18 mouse cellular contexts compared by ENCODE assay signal in the genomic region with DNA sequence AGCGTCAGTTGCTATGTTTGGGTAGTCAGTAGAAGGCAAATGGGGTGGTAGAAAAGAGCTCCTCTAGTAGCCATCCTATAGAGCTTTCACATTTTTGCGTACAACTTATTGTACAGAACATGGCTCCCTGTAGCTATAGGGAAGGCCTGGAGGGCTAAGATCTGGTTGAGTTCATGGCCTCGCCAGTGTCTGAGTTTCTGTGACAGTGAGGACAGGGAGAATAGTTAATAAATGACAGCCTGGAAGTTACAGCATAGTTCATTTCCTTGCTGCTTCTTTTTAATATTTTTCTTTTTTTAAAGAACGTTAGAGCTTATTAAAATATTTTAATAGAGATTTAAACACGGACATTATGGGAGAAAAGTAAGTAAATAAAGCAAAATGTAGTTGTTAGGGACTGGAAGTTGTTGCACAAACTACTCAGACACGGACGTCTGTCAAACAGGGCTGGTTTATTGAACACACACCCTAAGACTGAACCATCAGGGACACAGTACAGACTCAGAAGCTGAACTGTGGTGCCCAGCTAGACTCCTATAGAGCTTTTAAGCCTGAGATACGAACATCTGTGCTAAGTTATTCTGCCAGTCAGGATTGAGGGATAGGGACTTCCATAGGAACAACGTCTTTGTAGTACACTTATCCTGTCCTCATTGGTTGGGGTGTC. TPM values are rescaled to one million over a fixed set of nuclear protein-coding genes. Genes with fewer than 3 reads are reported as not detected.
A peak's percentile ranks its signal among the peaks of the same experiment; 100 is the strongest.
DNase-seq lines count a peak whose midpoint lies in the region; ATAC-seq and TF ChIP-seq lines count a peak whose summit lies in the region.
"Had no signal": no experiment of that assay in that cellular context is flagged by ENCODE, and none has a peak within 500 bp of the region (broad histone marks: within the 10 kb centered on the region; RNA-seq: fewer than 3 reads in every experiment).

No protein-coding gene starts in this region.

- H3K4me3 ChIP-seq in liver, embryonic 12.5 days = no peak overlapping the region
- H3K4me3 ChIP-seq in intestine, postnatal 0 days (ENCODE audit: low read depth, low read length) = no peak overlapping the region
- H3K4me3 ChIP-seq in liver, embryonic 16.5 days (ENCODE audit: low read depth, low read length) = no peak overlapping the region
- H3K4me3 ChIP-seq in hindbrain, embryonic 11.5 days (ENCODE audit: low read depth, low read length) = no peak overlapping the region
- no peak overlapping the region for H3K4me3 ChIP-seq in forebrain, embryonic 16.5 days (replicated peaks; ENCODE audit: low read length)
- H3K4me3 ChIP-seq: embryonic facial prominence, embryonic 10.5 days; forebrain, embryonic 13.5 days; heart, embryonic 13.5 days; hindbrain, embryonic 12.5 days had no signal

- 0 out of 2 replicates have a peak overlapping the region, but pooled peaks have one; percentile 14 for H3K27ac ChIP-seq in liver, embryonic 12.5 days
- peak overlapping the region; percentile 50; the same call in 1 of the 2 replicates for H3K27ac ChIP-seq in intestine, postnatal 0 days (ENCODE audit: low read depth, low read length)
- no peak overlapping the region for H3K27ac ChIP-seq in liver, embryonic 16.5 days (ENCODE audit: low read length)
- H3K27ac ChIP-seq in hindbrain, embryonic 11.5 days (ENCODE audit: low read depth, low read length) = no peak overlapping the region
- no peak overlapping the region for H3K27ac ChIP-seq in forebrain, embryonic 16.5 days (ENCODE audit: low read length)
- H3K27ac ChIP-seq: embryonic facial prominence, embryonic 10.5 days; forebrain, embryonic 13.5 days; heart, embryonic 13.5 days; hindbrain, embryonic 12.5 days had no signal

- peaks cover 16% of the 10 kb centered on the region for H3K4me1 ChIP-seq in liver, embryonic 12.5 days
- H3K4me1 ChIP-seq in intestine, postnatal 0 days (replicated peaks; ENCODE audit: control insufficient read depth, insufficient read depth, low read length) = no peaks in the 10 kb centered on the region
- H3K4me1 ChIP-seq in liver, embryonic 16.5 days (ENCODE audit: control insufficient read depth, low read depth, low read length) = no peaks in the 10 kb centered on the region
- H3K4me1 ChIP-seq in hindbrain, embryonic 11.5 days (replicated peaks; ENCODE audit: control insufficient read depth, insufficient read depth, low read length) = no peaks in the 10 kb centered on the region
- H3K4me1 ChIP-seq in forebrain, embryonic 16.5 days (replicated peaks; ENCODE audit: control insufficient read depth, insufficient read depth, low read length) = no peaks in the 10 kb centered on the region
- H3K4me1 ChIP-seq: heart, embryonic 13.5 days; hindbrain, embryonic 12.5 days had no signal

- DNase-seq in liver = no peak
- no peak for DNase-seq in hindbrain, embryonic 11.5 days (ENCODE audit: low spot score)
- DNase-seq: adrenal gland, adult 2 months; adrenal gland, postnatal 25 days; cerebellum, adult 2 months; cerebellum, postnatal 10 days; gastrocnemius, postnatal 36 days; heart, adult 11 months; heart, postnatal 36 days had no signal

- ATAC-seq in liver, embryonic 12.5 days = no peak
- ATAC-seq in intestine, postnatal 0 days = peak; percentile 67; the same call in 1 of the 2 replicates
- 0 out of 2 replicates have a peak, but pooled peaks have one; percentile 60 for ATAC-seq in liver, embryonic 16.5 days (ENCODE audit: low read depth)
- ATAC-seq in hindbrain, embryonic 11.5 days (ENCODE audit: low FRiP score) = no peak
- ATAC-seq in forebrain, embryonic 16.5 days = no peak
- ATAC-seq: forebrain, embryonic 13.5 days had no signal

- TF ChIP-seq CTCF in intestine, postnatal 0 days (IDR thresholded peaks at IDR 0.05; ENCODE audit: low read depth) = no peak

- no peaks in the 10 kb centered on the region for H3K9me3 ChIP-seq in liver, embryonic 12.5 days (replicated peaks)
- no peaks in the 10 kb centered on the region for H3K9me3 ChIP-seq in intestine, postnatal 0 days (ENCODE audit: control insufficient read depth)
- H3K9me3 ChIP-seq in liver, embryonic 16.5 days (replicated peaks; ENCODE audit: control insufficient read depth, low read length) = no peaks in the 10 kb centered on the region
- H3K9me3 ChIP-seq in hindbrain, embryonic 11.5 days (ENCODE audit: control insufficient read depth, low read length) = no peaks in the 10 kb centered on the region
- H3K9me3 ChIP-seq in forebrain, embryonic 16.5 days (ENCODE audit: control insufficient read depth, low read length) = no peaks in the 10 kb centered on the region
- H3K9me3 ChIP-seq: embryonic facial prominence, embryonic 10.5 days; forebrain, embryonic 13.5 days; heart, embryonic 13.5 days; hindbrain, embryonic 12.5 days had no signal

- WGBS in liver, embryonic 12.5 days (ENCODE audit: insufficient replicate concordance) = 80% methylated on average over 9 of the region's 9 CpGs
- WGBS in intestine, postnatal 0 days = 56% methylated on average over 9 of the region's 9 CpGs
- WGBS in liver, embryonic 16.5 days (ENCODE audit: insufficient replicate concordance) = 71% methylated on average over 9 of the region's 9 CpGs
- WGBS in hindbrain, embryonic 11.5 days = 93% methylated on average over 9 of the region's 9 CpGs
- 93% methylated on average over 9 of the region's 9 CpGs for WGBS in forebrain, embryonic 16.5 days

- peaks cover 55% of the 10 kb centered on the region for H3K36me3 ChIP-seq in liver, embryonic 12.5 days
- peaks cover 38% of the 10 kb centered on the region for H3K36me3 ChIP-seq in intestine, postnatal 0 days (ENCODE audit: control insufficient read depth, insufficient read depth)
- H3K36me3 ChIP-seq in liver, embryonic 16.5 days (ENCODE audit: control insufficient read depth, insufficient read depth) = peaks cover 14% of the 10 kb centered on the region
- no peaks in the 10 kb centered on the region for H3K36me3 ChIP-seq in hindbrain, embryonic 11.5 days (ENCODE audit: control insufficient read depth, insufficient read depth, low read length)
- H3K36me3 ChIP-seq in forebrain, embryonic 16.5 days (ENCODE audit: control insufficient read depth, insufficient read depth) = peaks cover 3% of the 10 kb centered on the region; the same call in 1 of the 2 replicates

- H3K4me2 ChIP-seq in liver, embryonic 12.5 days = no peak overlapping the region
- H3K4me2 ChIP-seq in intestine, postnatal 0 days (replicated peaks; ENCODE audit: low read depth) = no peak overlapping the region
- no peak overlapping the region for H3K4me2 ChIP-seq in liver, embryonic 16.5 days (ENCODE audit: low read depth, low read length)
- no peak overlapping the region for H3K4me2 ChIP-seq in hindbrain, embryonic 11.5 days (replicated peaks; ENCODE audit: low read depth, low read length)
- H3K4me2 ChIP-seq in forebrain, embryonic 16.5 days (ENCODE audit: low read length) = no peak overlapping the region
- H3K4me2 ChIP-seq: forebrain, embryonic 13.5 days; heart, embryonic 13.5 days; hindbrain, embryonic 12.5 days had no signal

- H3K27me3 ChIP-seq in liver, embryonic 12.5 days (replicated peaks) = no peaks in the 10 kb centered on the region
- H3K27me3 ChIP-seq in intestine, postnatal 0 days (replicated peaks; ENCODE audit: control insufficient read depth, insufficient read depth, low read length) = no peaks in the 10 kb centered on the region
- H3K27me3 ChIP-seq in liver, embryonic 16.5 days (ENCODE audit: control insufficient read depth, insufficient read depth, low read depth, low read length) = no peaks in the 10 kb centered on the region
- H3K27me3 ChIP-seq in hindbrain, embryonic 11.5 days (ENCODE audit: control insufficient read depth, insufficient read depth, low read length) = no peaks in the 10 kb centered on the region
- no peaks in the 10 kb centered on the region for H3K27me3 ChIP-seq in forebrain, embryonic 16.5 days (replicated peaks; ENCODE audit: control insufficient read depth, insufficient read depth, low read length)
- H3K27me3 ChIP-seq: forebrain, embryonic 13.5 days; heart, embryonic 13.5 days; hindbrain, embryonic 12.5 days had no signal

- H3K9ac ChIP-seq in liver, embryonic 12.5 days = no peak overlapping the region
- H3K9ac ChIP-seq in intestine, postnatal 0 days (ENCODE audit: low read depth, low read length) = no peak overlapping the region
- no peak overlapping the region for H3K9ac ChIP-seq in liver, embryonic 16.5 days (ENCODE audit: low read depth, low read length)
- no peak overlapping the region for H3K9ac ChIP-seq in hindbrain, embryonic 11.5 days (ENCODE audit: low read depth, low read length)
- H3K9ac ChIP-seq in forebrain, embryonic 16.5 days (replicated peaks; ENCODE audit: low read depth, low read length) = no peak overlapping the region
- H3K9ac ChIP-seq: forebrain, embryonic 13.5 days; heart, embryonic 13.5 days; hindbrain, embryonic 12.5 days had no signal

RNA-seq across cellular contexts. Expression of a gene that starts 34.3 kb away (rescaled TPM):
- 194 and 198 TPM in 2 replicates for polyA plus RNA-seq in liver, embryonic 12.5 days (2016; fragmentation: Nextera tagmentation; extraction: Ambion mirVana)
- polyA plus RNA-seq in intestine, postnatal 0 days (2015; fragmentation: Nextera tagmentation; extraction: Ambion mirVana) = 354 and 371 TPM in 2 replicates
- 98.4 and 113 TPM in 2 replicates for polyA plus RNA-seq in liver, embryonic 16.5 days (2015; fragmentation: Nextera tagmentation; extraction: Ambion mirVana)
- polyA plus RNA-seq in hindbrain, embryonic 11.5 days (2014; fragmentation: Nextera tagmentation; extraction: Ambion mirVana) = 312 and 318 TPM in 2 replicates
- 249 and 260 TPM in 2 replicates for polyA plus RNA-seq in forebrain, embryonic 16.5 days (2015; fragmentation: Nextera tagmentation; extraction: Ambion mirVana)

RNA-seq across cellular contexts. Expression of a gene that starts 39.7 kb away (rescaled TPM):
- not detected in 2 replicates for polyA plus RNA-seq in liver, embryonic 12.5 days (2016; fragmentation: Nextera tagmentation; extraction: Ambion mirVana)
- 0.16 and 0.17 TPM in 2 replicates for polyA plus RNA-seq in intestine, postnatal 0 days (2015; fragmentation: Nextera tagmentation; extraction: Ambion mirVana)
- polyA plus RNA-seq in liver, embryonic 16.5 days (2015; fragmentation: Nextera tagmentation; extraction: Ambion mirVana) = 0.30 TPM in 1 of 2 replicates, not detected in the other
- not detected in 2 replicates for polyA plus RNA-seq in hindbrain, embryonic 11.5 days (2014; fragmentation: Nextera tagmentation; extraction: Ambion mirVana)
- polyA plus RNA-seq in forebrain, embryonic 16.5 days (2015; fragmentation: Nextera tagmentation; extraction: Ambion mirVana) = not detected in 2 replicates
- polyA plus RNA-seq: embryonic facial prominence, embryonic 10.5 days; forebrain, embryonic 13.5 days; heart, embryonic 13.5 days; heart, postnatal 0 days had no signal

RNA-seq across cellular contexts. Expression of a gene that starts 40.4 kb away (rescaled TPM):
- polyA plus RNA-seq in liver, embryonic 12.5 days (2016; fragmentation: Nextera tagmentation; extraction: Ambion mirVana) = 4.1 and 5.3 TPM in 2 replicates
- polyA plus RNA-seq in intestine, postnatal 0 days (2015; fragmentation: Nextera tagmentation; extraction: Ambion mirVana) = 16.3 and 16.4 TPM in 2 replicates
- polyA plus RNA-seq in liver, embryonic 16.5 days (2015; fragmentation: Nextera tagmentation; extraction: Ambion mirVana) = 3.0 and 3.9 TPM in 2 replicates
- polyA plus RNA-seq in hindbrain, embryonic 11.5 days (2014; fragmentation: Nextera tagmentation; extraction: Ambion mirVana) = 15.6 and 19.9 TPM in 2 replicates
- 23.1 and 24.6 TPM in 2 replicates for polyA plus RNA-seq in forebrain, embryonic 16.5 days (2015; fragmentation: Nextera tagmentation; extraction: Ambion mirVana)

RNA-seq across cellular contexts. Expression of a gene that starts 58.1 kb away (rescaled TPM):
- 35.7 and 41.3 TPM in 2 replicates for polyA plus RNA-seq in liver, embryonic 12.5 days (2016; fragmentation: Nextera tagmentation; extraction: Ambion mirVana)
- polyA plus RNA-seq in intestine, postnatal 0 days (2015; fragmentation: Nextera tagmentation; extraction: Ambion mirVana) = 67.3 and 70.5 TPM in 2 replicates
- polyA plus RNA-seq in liver, embryonic 16.5 days (2015; fragmentation: Nextera tagmentation; extraction: Ambion mirVana) = 15.8 and 18.4 TPM in 2 replicates
- 16.8 and 19.2 TPM in 2 replicates for polyA plus RNA-seq in hindbrain, embryonic 11.5 days (2014; fragmentation: Nextera tagmentation; extraction: Ambion mirVana)
- 28.1 and 34.9 TPM in 2 replicates for polyA plus RNA-seq in forebrain, embryonic 16.5 days (2015; fragmentation: Nextera tagmentation; extraction: Ambion mirVana)

Comparison
In these comparisons a context has a peak if more than half of its experiments do, and no peak if none do; other contexts are left out.
1. ATAC-seq: peak in intestine, postnatal 0 days (single experiment) and liver, embryonic 16.5 days (single experiment); none in liver, embryonic 12.5 days (single experiment), hindbrain, embryonic 11.5 days (single experiment) and forebrain, embryonic 16.5 days (single experiment).
2. H3K27ac ChIP-seq: peak in liver, embryonic 12.5 days (single experiment) and intestine, postnatal 0 days (single experiment); none in liver, embryonic 16.5 days (single experiment), hindbrain, embryonic 11.5 days (single experiment) and forebrain, embryonic 16.5 days (single experiment).